Comparison of ENCODE assay signal across 17 mouse cellular contexts in the genomic region with DNA sequence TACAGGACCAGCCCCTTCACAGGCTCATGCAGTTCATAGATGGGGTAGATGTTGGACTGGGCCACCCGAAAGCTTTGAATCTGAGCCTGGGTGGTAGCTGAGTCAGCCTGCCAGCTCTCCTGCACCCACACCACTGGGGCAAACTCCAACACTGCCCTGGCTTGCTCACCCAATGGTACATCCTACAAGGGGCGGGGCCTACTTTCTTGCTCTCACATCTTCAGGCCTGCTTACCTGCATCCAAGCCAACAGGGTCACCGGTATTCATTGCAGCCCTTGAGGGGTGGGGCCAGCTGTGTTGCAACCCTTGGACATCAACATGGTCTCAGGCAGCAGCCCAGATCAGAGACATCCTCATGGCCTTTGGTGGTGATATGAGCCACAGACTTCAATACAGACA. TPM values are rescaled to one million over a fixed set of nuclear protein-coding genes. Genes with fewer than 3 reads are reported as not detected.
A peak's percentile ranks its signal among the peaks of the same experiment; 100 is the strongest.
DNase-seq lines count a peak whose midpoint lies in the region; ATAC-seq lines count a peak whose summit lies in the region.
"Had no signal": no experiment of that assay in that cellular context is flagged by ENCODE, and none has a peak within 500 bp of the region (broad histone marks: within the 10 kb centered on the region; RNA-seq: fewer than 3 reads in every experiment).

No protein-coding gene starts in this region.

- H3K27ac ChIP-seq in hindbrain, embryonic 12.5 days, result no peak overlapping the region
- H3K27ac ChIP-seq in hindbrain, embryonic 16.5 days (ENCODE audit: low read depth, low read length), result no peak overlapping the region
- no peak overlapping the region for H3K27ac ChIP-seq in liver, embryonic 13.5 days
- H3K27ac ChIP-seq: embryonic facial prominence, embryonic 13.5 days; heart, embryonic 15.5 days; hindbrain, embryonic 15.5 days; layer of hippocampus, adult 2 months; lung, embryonic 15.5 days had no signal

- H3K27me3 ChIP-seq in hindbrain, embryonic 12.5 days, result no peaks in the 10 kb centered on the region
- no peaks in the 10 kb centered on the region for H3K27me3 ChIP-seq in hindbrain, embryonic 16.5 days (replicated peaks; ENCODE audit: control insufficient read depth, insufficient read depth, low read length)
- H3K27me3 ChIP-seq in liver, embryonic 13.5 days, result no peaks in the 10 kb centered on the region
- H3K27me3 ChIP-seq: embryonic facial prominence, embryonic 13.5 days; heart, embryonic 15.5 days; hindbrain, embryonic 15.5 days; lung, embryonic 15.5 days had no signal

- DNase-seq in kidney, adult 8-10 months, result peak; percentile 16 to 33
- no peak for DNase-seq in liver, embryonic 13.5 days
- DNase-seq in layer of hippocampus, postnatal 10 days (ENCODE audit: low spot score in 2 of 2), result no peak
- no peak for DNase-seq in heart, adult 9 months (ENCODE audit: low spot score in 2 of 2)
- DNase-seq in retina, embryonic 14.5 days (ENCODE audit: low spot score), result no peak
- DNase-seq: cerebellum, postnatal 36 days; gastrocnemius, postnatal 10 days had no signal

- peaks cover 5% of the 10 kb centered on the region; the same call in 1 of the 2 replicates for H3K36me3 ChIP-seq in hindbrain, embryonic 12.5 days
- H3K36me3 ChIP-seq in hindbrain, embryonic 16.5 days (ENCODE audit: control insufficient read depth, insufficient read depth, low read length), result 0 out of 2 replicates have a peak, but pooled peaks cover 3% of the 10 kb centered on the region
- H3K36me3 ChIP-seq in liver, embryonic 13.5 days, result peaks cover 9% of the 10 kb centered on the region
- H3K36me3 ChIP-seq: heart, embryonic 15.5 days had no signal

- 94% methylated on average over 3 of the region's 3 CpGs for WGBS in hindbrain, embryonic 12.5 days
- WGBS in hindbrain, embryonic 16.5 days, result 93% methylated on average over 3 of the region's 3 CpGs
- WGBS in liver, embryonic 13.5 days (ENCODE audit: insufficient replicate concordance), result 85% methylated on average over 3 of the region's 3 CpGs

- H3K4me2 ChIP-seq in hindbrain, embryonic 12.5 days (replicated peaks), result no peak overlapping the region
- no peak overlapping the region for H3K4me2 ChIP-seq in hindbrain, embryonic 16.5 days (ENCODE audit: low read length)
- no peak overlapping the region for H3K4me2 ChIP-seq in liver, embryonic 13.5 days
- H3K4me2 ChIP-seq: embryonic facial prominence, embryonic 13.5 days; heart, embryonic 15.5 days; hindbrain, embryonic 15.5 days; lung, embryonic 15.5 days had no signal

- peaks cover under 1% of the 10 kb centered on the region; the same call in 1 of the 2 replicates for H3K4me1 ChIP-seq in hindbrain, embryonic 12.5 days
- H3K4me1 ChIP-seq in hindbrain, embryonic 16.5 days (ENCODE audit: control insufficient read depth, insufficient read depth, low read depth, low read length), result no peaks in the 10 kb centered on the region
- H3K4me1 ChIP-seq in liver, embryonic 13.5 days (replicated peaks), result peaks cover 3% of the 10 kb centered on the region; the same call in 1 of the 2 replicates
- H3K4me1 ChIP-seq: heart, embryonic 15.5 days had no signal

- ATAC-seq in hindbrain, embryonic 12.5 days (ENCODE audit: low FRiP score), result 0 out of 2 replicates have a peak, but pooled peaks have one; percentile 13
- ATAC-seq in hindbrain, embryonic 16.5 days, result no peak
- peak; percentile 54; the same call in 1 of the 2 replicates for ATAC-seq in erythroid progenitor cell, adult 5-6 weeks (replicated peaks; ENCODE audit: low FRiP score, poor library complexity, severe bottlenecking)
- peak; percentile 34; the same call in 1 of the 2 replicates for ATAC-seq in liver, embryonic 13.5 days (ENCODE audit: low read depth)
- ATAC-seq: CD4-positive, CD25-positive, alpha-beta regulatory T cell, adult 4 months; forebrain, embryonic 14.5 days had no signal

- no peak overlapping the region for H3K9ac ChIP-seq in hindbrain, embryonic 12.5 days
- no peak overlapping the region for H3K9ac ChIP-seq in hindbrain, embryonic 16.5 days (ENCODE audit: low read depth, low read length)
- no peak overlapping the region for H3K9ac ChIP-seq in liver, embryonic 13.5 days
- H3K9ac ChIP-seq: embryonic facial prominence, embryonic 13.5 days; heart, embryonic 15.5 days; hindbrain, embryonic 15.5 days; lung, embryonic 15.5 days had no signal

- H3K4me3 ChIP-seq in hindbrain, embryonic 12.5 days, result no peak overlapping the region
- H3K4me3 ChIP-seq in hindbrain, embryonic 16.5 days (ENCODE audit: low read length), result no peak overlapping the region
- no peak overlapping the region for H3K4me3 ChIP-seq in liver, embryonic 13.5 days (replicated peaks)
- H3K4me3 ChIP-seq: embryonic facial prominence, embryonic 13.5 days; heart, embryonic 15.5 days; hindbrain, embryonic 15.5 days; layer of hippocampus, adult 2 months; lung, embryonic 15.5 days had no signal

- H3K9me3 ChIP-seq in hindbrain, embryonic 12.5 days (replicated peaks), result no peaks in the 10 kb centered on the region
- no peaks in the 10 kb centered on the region for H3K9me3 ChIP-seq in hindbrain, embryonic 16.5 days (ENCODE audit: control insufficient read depth, low read length)
- no peaks in the 10 kb centered on the region for H3K9me3 ChIP-seq in liver, embryonic 13.5 days (replicated peaks)
- H3K9me3 ChIP-seq: embryonic facial prominence, embryonic 13.5 days; heart, embryonic 15.5 days; hindbrain, embryonic 15.5 days; lung, embryonic 15.5 days had no signal

RNA-seq across cellular contexts. Expression of a gene that starts 6.2 kb away (rescaled TPM):
- 106 and 124 TPM in 2 replicates for polyA plus RNA-seq in hindbrain, embryonic 12.5 days (2016; fragmentation: Nextera tagmentation; extraction: Ambion mirVana)
- 106 TPM in 2 replicates for polyA plus RNA-seq in hindbrain, embryonic 16.5 days (2015; fragmentation: Nextera tagmentation; extraction: Ambion mirVana)
- total RNA-seq in erythroid progenitor cell, adult 5-6 weeks (2015; ENCODE audit: low replicate concordance), result 9.6 and 13.3 TPM in 2 replicates
- 12.0 and 17.7 TPM in 2 replicates for total RNA-seq in erythroid progenitor cell, adult 5-6 weeks (2017; ENCODE audit: low replicate concordance)
- polyA plus RNA-seq in liver, embryonic 13.5 days (2015; fragmentation: Nextera tagmentation; extraction: Ambion mirVana), result 80.5 and 84.1 TPM in 2 replicates
- 10 to 100 TPM; 32.7 to 35.5 TPM for total RNA-seq in layer of hippocampus, postnatal 10 days (2021)

RNA-seq across cellular contexts. Expression of a gene that starts 6.2 kb away (rescaled TPM):
- polyA plus RNA-seq in hindbrain, embryonic 12.5 days (2016; fragmentation: Nextera tagmentation; extraction: Ambion mirVana), result 49.7 and 50.4 TPM in 2 replicates
- polyA plus RNA-seq in hindbrain, embryonic 16.5 days (2015; fragmentation: Nextera tagmentation; extraction: Ambion mirVana), result 42.2 and 42.4 TPM in 2 replicates
- total RNA-seq in erythroid progenitor cell, adult 5-6 weeks (2015; ENCODE audit: low replicate concordance), result 9.0 and 34.8 TPM in 2 replicates
- 6.5 and 9.2 TPM in 2 replicates for total RNA-seq in erythroid progenitor cell, adult 5-6 weeks (2017; ENCODE audit: low replicate concordance)
- 19.7 and 23.3 TPM in 2 replicates for polyA plus RNA-seq in liver, embryonic 13.5 days (2015; fragmentation: Nextera tagmentation; extraction: Ambion mirVana)
- total RNA-seq in layer of hippocampus, postnatal 10 days (2021), result 10 to 100 TPM; 20.2 to 29.6 TPM

Comparison
In these comparisons a context has a peak if more than half of its experiments do, and no peak if none do; other contexts are left out.
1. DNase-seq: peak in kidney, adult 8-10 months (2 of 2); none in liver, embryonic 13.5 days (single experiment), layer of hippocampus, postnatal 10 days (0 of 2), heart, adult 9 months (0 of 2) and retina, embryonic 14.5 days (single experiment).